Mouse (Mus musculus): ENCODE measurements around the gene Ypel3. TPM values are rescaled to one million over a fixed set of nuclear protein-coding genes. Genes with fewer than 3 reads are reported as not detected.

Gene Ypel3
- polyA plus RNA-seq, 2 experiments from 2014 or later, result 58.4 to 83.8 TPM

DNA sequence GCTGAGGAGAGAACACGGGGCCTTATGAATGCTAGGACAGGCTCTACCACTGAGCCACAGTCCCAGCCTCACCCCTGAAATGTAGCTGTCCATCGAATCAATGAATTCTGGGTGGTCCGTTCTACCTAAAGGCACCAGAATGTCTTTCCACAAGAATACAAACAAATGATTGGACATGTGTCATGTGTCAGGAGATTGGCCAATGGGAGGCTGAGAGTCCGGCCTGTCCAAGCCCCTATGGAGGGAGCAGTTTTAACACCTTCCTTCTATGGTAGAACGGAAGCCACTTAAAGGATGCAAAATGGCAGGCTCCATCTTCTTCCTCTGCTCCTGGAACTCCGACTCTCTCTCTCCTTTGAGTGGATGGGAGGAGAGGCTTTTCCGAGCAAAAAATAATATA, 40.8 kb downstream of the Ypel3 start:
- ATAC-seq, result no peak

DNA sequence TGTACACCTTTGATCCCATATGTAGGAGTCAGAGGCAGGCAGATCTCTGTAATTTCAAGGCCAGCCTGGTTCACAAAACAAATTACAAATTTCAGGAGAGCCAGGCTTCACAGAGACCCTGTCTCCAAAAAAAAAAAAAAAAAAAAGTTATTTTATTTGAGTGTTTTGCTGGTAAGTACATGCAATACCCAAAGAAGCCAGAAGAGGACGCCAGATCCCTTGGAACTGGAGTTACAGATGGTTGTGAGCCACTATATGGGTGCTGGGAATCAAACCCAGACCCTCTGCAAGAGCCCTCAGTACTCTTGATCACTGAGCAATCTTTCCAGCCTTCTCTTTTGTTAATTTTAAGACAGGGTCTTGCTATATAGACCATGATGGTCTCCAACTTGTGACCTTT, 42.1 kb downstream of the Ypel3 start:
- no peak for ATAC-seq

DNA sequence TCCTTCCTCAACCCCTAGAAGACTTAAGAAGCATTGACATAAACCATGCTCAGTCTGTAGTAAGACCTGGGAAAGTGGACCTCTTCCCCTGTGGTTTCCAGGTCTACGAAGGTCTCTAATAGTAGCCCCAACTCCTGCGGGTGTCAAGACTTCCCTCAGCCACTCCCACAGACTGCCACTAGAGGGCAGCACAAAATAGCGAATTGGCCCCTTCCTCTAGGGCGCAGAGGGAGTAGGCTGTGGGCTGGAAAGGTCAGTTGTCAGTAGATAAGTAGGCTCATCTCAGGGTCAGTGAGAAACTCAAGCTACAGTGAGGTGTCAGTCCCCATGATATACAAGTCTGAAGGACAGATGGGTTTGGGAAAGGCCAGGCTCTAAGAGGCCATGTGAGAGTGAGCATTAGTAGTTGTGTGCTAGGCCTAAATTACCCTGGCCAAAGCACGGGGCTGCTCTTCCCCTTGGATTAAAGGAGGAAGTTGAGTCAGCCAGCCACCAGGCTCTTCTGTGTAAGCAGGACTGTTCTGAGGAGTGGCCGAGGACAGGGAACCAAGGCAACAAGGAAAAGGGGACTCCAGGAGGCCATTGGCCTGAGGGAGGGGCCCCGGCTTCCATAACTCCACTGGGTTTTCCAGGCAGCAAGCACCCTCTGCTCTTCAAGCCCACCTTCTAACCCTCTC, 45.2 kb downstream of the Ypel3 start:
- peak; percentile 71 for ATAC-seq

DNA sequence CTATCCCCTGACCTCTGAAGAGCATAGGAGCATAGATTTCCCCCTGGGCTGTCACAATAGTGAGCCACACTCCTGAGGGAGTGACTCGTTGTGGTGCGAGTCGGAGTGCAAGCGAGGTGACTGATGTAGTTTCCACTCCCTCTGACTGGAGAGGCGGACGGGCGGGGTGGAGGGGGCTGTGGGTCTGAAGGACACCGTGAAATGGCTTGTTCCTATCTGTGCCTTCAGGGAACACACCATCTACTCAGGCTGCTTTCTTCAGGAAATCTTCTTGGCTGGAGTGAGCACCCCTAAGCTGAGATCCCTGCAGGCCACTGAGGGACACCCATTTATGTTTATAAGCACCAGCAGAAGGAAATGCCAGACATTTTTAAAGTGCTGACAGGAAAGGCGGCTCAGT, 46.0 kb downstream of the Ypel3 start:
- ATAC-seq, result no peak

DNA sequence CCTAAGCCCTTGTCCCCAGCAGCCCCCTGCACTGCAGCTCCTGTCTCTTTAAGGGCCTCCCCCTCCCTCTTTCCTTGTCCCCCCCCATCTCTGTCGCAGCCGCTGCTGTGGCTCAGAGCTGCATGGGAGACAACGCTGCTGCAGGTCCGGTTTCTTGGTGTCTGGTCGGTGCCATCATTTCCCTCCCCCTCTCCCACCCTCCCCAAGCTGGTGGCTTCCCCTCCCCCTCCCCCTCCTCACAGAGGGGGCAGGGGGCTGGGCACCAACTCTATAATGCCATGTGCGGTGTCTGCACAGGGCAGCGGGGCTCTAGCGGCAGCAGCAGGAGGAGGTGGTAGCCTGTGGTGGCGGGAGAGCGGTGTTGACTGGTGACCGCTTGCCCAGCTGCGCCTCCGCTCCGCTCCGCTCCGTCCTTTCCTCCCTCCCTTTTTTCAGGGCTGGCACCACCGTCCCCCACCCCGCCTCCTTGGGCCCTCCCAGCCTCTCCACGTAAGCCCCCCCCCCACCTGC, 46.5 kb downstream of the Ypel3 start:
- ATAC-seq, result no peak

DNA sequence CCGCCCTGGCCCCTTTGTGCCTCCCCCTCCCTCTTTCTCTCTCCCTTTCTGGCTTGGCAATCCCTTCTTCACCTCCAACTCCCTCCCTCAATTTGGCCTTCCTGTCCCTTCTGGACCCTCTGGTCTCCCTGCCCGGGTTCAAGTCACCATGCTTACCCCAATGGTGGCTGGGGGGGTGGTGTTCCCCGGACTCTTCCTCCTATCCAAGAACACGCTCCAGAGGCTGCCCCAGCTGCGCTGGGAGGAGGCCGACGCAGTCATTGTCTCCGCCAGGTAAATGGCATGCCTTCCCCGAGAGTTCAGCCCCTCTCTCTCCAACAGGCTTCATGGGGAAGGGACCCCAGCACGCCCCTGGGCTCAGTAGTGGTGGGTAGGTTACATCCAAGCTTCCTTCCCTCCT, 47.2 kb downstream of the Ypel3 start:
- no peak for ATAC-seq

DNA sequence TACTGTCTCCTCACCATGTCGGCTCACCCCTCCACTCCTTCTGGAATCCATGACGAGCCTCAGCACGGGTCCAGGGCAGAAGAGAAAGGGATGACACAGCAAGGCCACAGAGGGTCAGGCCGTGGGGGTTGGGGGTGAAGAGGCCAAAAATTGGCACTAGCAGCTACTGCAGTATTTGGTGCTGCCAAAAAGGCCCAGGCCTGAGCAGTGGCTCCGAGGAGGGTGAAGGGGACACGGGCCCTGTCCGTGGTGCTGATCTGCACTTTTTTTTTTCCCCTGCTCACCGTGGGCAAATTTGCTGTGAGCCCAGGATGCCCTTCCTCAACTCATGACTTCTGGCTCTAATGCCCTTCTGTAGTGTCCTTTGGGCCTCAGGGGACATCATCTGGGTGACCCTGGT, 48.6 kb downstream of the Ypel3 start:
- ATAC-seq, result no peak

DNA sequence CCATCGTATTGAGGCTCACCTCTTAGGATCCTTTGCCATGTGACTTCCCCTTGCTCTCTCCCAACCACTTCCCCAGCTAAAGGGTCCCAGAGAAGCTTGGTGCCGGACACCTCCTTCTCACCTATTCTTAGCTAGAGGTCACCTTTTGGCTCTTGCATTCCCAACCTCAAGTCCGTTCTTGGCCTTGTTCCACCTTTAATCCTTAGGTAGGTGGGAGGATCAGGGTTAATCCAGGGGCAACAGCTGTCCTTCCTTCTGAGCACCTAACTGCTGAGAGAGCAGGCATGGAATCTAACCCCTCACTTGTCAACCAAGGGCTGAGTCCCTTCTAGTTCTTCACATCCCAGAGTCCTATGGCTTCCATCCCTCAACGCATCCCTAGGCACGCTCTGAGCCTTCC, 49.2 kb downstream of the Ypel3 start:
- ATAC-seq, result no peak

Other genes with a start within 250 kb of the Ypel3 start
- gene Eif3c, start 210.5 kb upstream of the Ypel3 start, polyA plus RNA-seq (2017; shearing (Covaris generic)), result 100 to 1,000 TPM; 228 to 250 TPM
- 1 to 10 TPM in 1 of 2 experiments, under 1 TPM in 1; 0.36 to 1.5 TPM for gene Apobr, start 192.0 kb upstream of the Ypel3 start, polyA plus RNA-seq (2017; shearing (Covaris generic))
- 100 to 1,000 TPM in 1 of 2 experiments, 10 to 100 TPM in 1; 79.9 to 150 TPM for gene Cln3, start 191.1 kb upstream of the Ypel3 start, polyA plus RNA-seq (2017; shearing (Covaris generic))
- gene Il27, start 182.0 kb upstream of the Ypel3 start, polyA plus RNA-seq (2017; shearing (Covaris generic)), result not detected
- under 1 TPM in 1 of 2 experiments, not detected in 1; 0.42 TPM for gene Nupr1, start 146.1 kb upstream of the Ypel3 start, polyA plus RNA-seq (2017; shearing (Covaris generic))
- 100 to 1,000 TPM in 1 of 2 experiments, 10 to 100 TPM in 1; 93.1 to 113 TPM for gene Sgf29, start 127.6 kb upstream of the Ypel3 start, polyA plus RNA-seq (2017; shearing (Covaris generic))
- 1 to 10 TPM in 1 of 2 experiments, under 1 TPM in 1; 0.82 to 1.3 TPM for gene Sult1a1, start 100.5 kb upstream of the Ypel3 start, polyA plus RNA-seq (2017; shearing (Covaris generic))
- 100 to 1,000 TPM in 1 of 2 experiments, 10 to 100 TPM in 1; 82.6 to 175 TPM for gene Bola2, start 81.6 kb upstream of the Ypel3 start, polyA plus RNA-seq (2017; shearing (Covaris generic))
- gene Slx1b, start 81.2 kb upstream of the Ypel3 start, polyA plus RNA-seq (2017; shearing (Covaris generic)), result 10 to 100 TPM; 10.6 to 21.4 TPM
- 1,000 to 10,000 TPM; 2,251 to 2,782 TPM for gene Coro1a, start 69.2 kb upstream of the Ypel3 start, polyA plus RNA-seq (2017; shearing (Covaris generic))
- 10 to 100 TPM; 16.9 to 17.8 TPM for gene Mapk3, start 17.4 kb upstream of the Ypel3 start, polyA plus RNA-seq (2017; shearing (Covaris generic))
- 10 to 100 TPM; 13.9 to 17.4 TPM for gene Gdpd3, start 10.6 kb upstream of the Ypel3 start, polyA plus RNA-seq (2017; shearing (Covaris generic))
- 1 to 10 TPM; 5.9 to 7.5 TPM for gene Tbx6, start 4.5 kb downstream of the Ypel3 start, polyA plus RNA-seq (2017; shearing (Covaris generic))
- 100 to 1,000 TPM; 139 to 140 TPM for gene Ppp4c, start 15.5 kb downstream of the Ypel3 start, polyA plus RNA-seq (2017; shearing (Covaris generic))
- gene Fam57b, start 20.7 kb downstream of the Ypel3 start, polyA plus RNA-seq (2017; shearing (Covaris generic)), result not detected
- gene 4930451I11Rik, start 54.7 kb downstream of the Ypel3 start, polyA plus RNA-seq (2017; shearing (Covaris generic)), result not detected
- not detected for gene Doc2a, start 70.5 kb downstream of the Ypel3 start, polyA plus RNA-seq (2017; shearing (Covaris generic))
- gene Hirip3, start 85.0 kb downstream of the Ypel3 start, polyA plus RNA-seq (2017; shearing (Covaris generic)), result 10 to 100 TPM; 12.7 to 20.6 TPM
- gene Ino80e, start 85.4 kb downstream of the Ypel3 start, polyA plus RNA-seq (2017; shearing (Covaris generic)), result 10 to 100 TPM; 53.9 to 55.7 TPM
- gene Taok2, start 107.7 kb downstream of the Ypel3 start, polyA plus RNA-seq (2017; shearing (Covaris generic)), result 10 to 100 TPM; 15.3 to 15.6 TPM
- gene Tmem219, start 146.0 kb downstream of the Ypel3 start, polyA plus RNA-seq (2017; shearing (Covaris generic)), result 10 to 100 TPM; 40.2 to 53.2 TPM
- gene Kctd13, start 151.9 kb downstream of the Ypel3 start, polyA plus RNA-seq (2017; shearing (Covaris generic)), result 1 to 10 TPM; 5.5 to 8.9 TPM
- gene Asphd1, start 172.6 kb downstream of the Ypel3 start, polyA plus RNA-seq (2017; shearing (Covaris generic)), result under 1 TPM; 0.48 to 0.51 TPM
- gene Sez6l2, start 173.6 kb downstream of the Ypel3 start, polyA plus RNA-seq (2017; shearing (Covaris generic)), result 1 to 10 TPM; 1.5 to 1.8 TPM
- gene Cdipt, start 199.0 kb downstream of the Ypel3 start, polyA plus RNA-seq (2017; shearing (Covaris generic)), result 100 to 1,000 TPM; 121 to 152 TPM
- gene Cdiptos, start 199.1 kb downstream of the Ypel3 start, polyA plus RNA-seq (2017; shearing (Covaris generic)), result 1 to 10 TPM in 1 of 2 experiments, under 1 TPM in 1; 0.32 to 1.1 TPM
- gene Mvp, start 237.7 kb downstream of the Ypel3 start, polyA plus RNA-seq (2017; shearing (Covaris generic)), result 10 to 100 TPM; 13.7 to 20.9 TPM
- 1 to 10 TPM; 1.3 to 2.4 TPM for gene Pagr1b, start 239.5 kb downstream of the Ypel3 start, polyA plus RNA-seq (2017; shearing (Covaris generic))
- 10 to 100 TPM; 49.2 to 70.1 TPM for gene Pagr1a, start 240.4 kb downstream of the Ypel3 start, polyA plus RNA-seq (2017; shearing (Covaris generic))
- gene Gm42742, start 244.1 kb downstream of the Ypel3 start, polyA plus RNA-seq (2017; shearing (Covaris generic)), result 10 to 100 TPM; 12.5 to 49.1 TPM
- 1 to 10 TPM; 2.6 to 3.3 TPM for gene Prrt2, start 244.3 kb downstream of the Ypel3 start, polyA plus RNA-seq (2017; shearing (Covaris generic))

Data from CD4-positive, CD25-positive, alpha-beta regulatory T cell, adult 4 months (primary cell).